Mouse (Mus musculus) erythroblast, embryonic 14.5 days (primary cell): ENCODE data around the gene Tmeff1.

Experiments used
- GATA1 ChIP-seq: IDR thresholded peaks from 2 replicates; pipeline ENCODE4 v1.6.1; 2012; ENCODE audit warnings: low read length, inconsistent platforms, mixed read lengths
- TAL1 ChIP-seq: IDR thresholded peaks from 3 replicates; pipeline ENCODE4 v1.6.1; 2012; ENCODE audit warnings: low read length, inconsistent platforms, mixed read lengths

DNA sequence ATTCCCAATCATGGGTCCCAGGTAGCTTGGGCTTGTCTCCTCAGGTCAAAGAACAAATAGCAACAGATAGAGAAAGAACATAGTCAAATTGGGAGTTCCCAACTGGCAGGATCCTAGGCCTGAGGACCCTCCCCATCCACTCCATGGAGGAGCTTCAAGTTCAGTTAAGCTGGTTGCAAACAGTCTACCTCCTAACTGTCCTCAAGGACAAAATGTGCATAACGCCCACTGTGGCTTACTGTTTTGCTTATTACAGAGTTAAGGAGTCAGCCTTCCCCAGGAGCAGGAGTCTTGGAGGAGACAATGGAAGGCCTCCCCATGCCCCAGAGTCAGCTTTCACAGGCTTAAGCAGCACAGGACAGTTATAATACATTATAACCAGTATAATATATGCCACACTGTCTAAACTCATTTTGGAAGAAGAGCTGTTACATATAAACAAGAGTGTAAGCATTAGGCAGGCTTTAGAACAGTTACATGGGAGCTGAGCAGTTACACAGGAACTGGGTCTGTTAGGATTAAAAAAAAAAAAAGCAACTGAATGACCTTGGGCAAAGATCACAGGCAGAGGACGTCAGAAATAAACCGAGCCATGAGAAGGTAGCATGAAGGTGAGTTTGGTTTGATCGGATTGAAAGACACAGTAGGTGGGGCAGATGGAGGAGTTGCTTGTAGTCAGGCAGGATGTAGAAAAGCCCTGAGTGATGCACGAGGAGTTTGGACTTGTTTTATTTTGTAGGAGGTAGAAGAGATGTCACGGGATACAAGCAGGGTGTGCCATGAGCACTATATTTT is 41.7 kb upstream of the Tmeff1 start:
- TF ChIP-seq GATA1 (no peak), TAL1 (no peak)
